Comparison of ENCODE assay signal across 22 mouse cellular contexts in genomic region chr12:109511456-109511855, GRCm38 (mm10). TPM values are rescaled to one million over a fixed set of nuclear protein-coding genes. Genes with fewer than 3 reads are reported as not detected.
A peak's percentile ranks its signal among the peaks of the same experiment; 100 is the strongest.
DNase-seq lines count a peak whose midpoint lies in the region; ATAC-seq lines count a peak whose summit lies in the region.
"Had no signal": no experiment of that assay in that cellular context is flagged by ENCODE, and none has a peak within 500 bp of the region (broad histone marks: within the 10 kb centered on the region; RNA-seq: fewer than 3 reads in every experiment).

No protein-coding gene starts in this region.

- peaks cover 91% of the 10 kb centered on the region for H3K27me3 ChIP-seq in forebrain, embryonic 10.5 days (ENCODE audit: poor library complexity, severe bottlenecking)
- peaks cover 16% of the 10 kb centered on the region for H3K27me3 ChIP-seq in forebrain, embryonic 13.5 days
- H3K27me3 ChIP-seq in limb, embryonic 15.5 days: peaks cover 4% of the 10 kb centered on the region; the same call in 1 of the 2 replicates
- 0 out of 2 replicates have a peak, but pooled peaks cover 3% of the 10 kb centered on the region for H3K27me3 ChIP-seq in limb, embryonic 10.5 days (ENCODE audit: low read depth, poor library complexity, severe bottlenecking)
- H3K27me3 ChIP-seq: hindbrain, embryonic 15.5 days; intestine, embryonic 15.5 days; neural tube, embryonic 13.5 days had no signal

- no peak for ATAC-seq in forebrain, embryonic 13.5 days
- ATAC-seq in limb, embryonic 15.5 days (ENCODE audit: insufficient number of reproducible peaks, low FRiP score, low TSS enrichment, low read depth): no peak
- ATAC-seq: intestine, embryonic 15.5 days; lung, postnatal 0 days had no signal

- no peak overlapping the region for H3K9ac ChIP-seq in forebrain, embryonic 13.5 days
- no peak overlapping the region for H3K9ac ChIP-seq in limb, embryonic 15.5 days
- H3K9ac ChIP-seq: embryonic facial prominence, embryonic 13.5 days; heart, embryonic 13.5 days; hindbrain, embryonic 15.5 days; intestine, embryonic 15.5 days; neural tube, embryonic 13.5 days had no signal

- peak overlapping the region; percentile 51; the same call in 1 of the 2 replicates for H3K27ac ChIP-seq in forebrain, embryonic 10.5 days
- no peak overlapping the region for H3K27ac ChIP-seq in forebrain, embryonic 13.5 days
- H3K27ac ChIP-seq in limb, embryonic 15.5 days: peak overlapping the region; percentile 17; the same call in 1 of the 2 replicates
- H3K27ac ChIP-seq in limb, embryonic 10.5 days: no peak overlapping the region
- H3K27ac ChIP-seq: embryonic facial prominence, embryonic 13.5 days; heart, embryonic 13.5 days; hindbrain, embryonic 15.5 days; intestine, embryonic 15.5 days; neural tube, embryonic 13.5 days had no signal

- no peak overlapping the region for H3K4me3 ChIP-seq in forebrain, embryonic 10.5 days
- H3K4me3 ChIP-seq in forebrain, embryonic 13.5 days: no peak overlapping the region
- no peak overlapping the region for H3K4me3 ChIP-seq in limb, embryonic 15.5 days
- no peak overlapping the region for H3K4me3 ChIP-seq in limb, embryonic 10.5 days
- H3K4me3 ChIP-seq: embryonic facial prominence, embryonic 13.5 days; heart, embryonic 13.5 days; hindbrain, embryonic 15.5 days; intestine, embryonic 15.5 days; neural tube, embryonic 13.5 days had no signal

- no peaks in the 10 kb centered on the region for H3K36me3 ChIP-seq in forebrain, embryonic 10.5 days (replicated peaks)
- no peaks in the 10 kb centered on the region for H3K36me3 ChIP-seq in forebrain, embryonic 13.5 days (ENCODE audit: poor library complexity, severe bottlenecking)
- H3K36me3 ChIP-seq in limb, embryonic 15.5 days: no peaks in the 10 kb centered on the region
- no peaks in the 10 kb centered on the region for H3K36me3 ChIP-seq in limb, embryonic 10.5 days
- H3K36me3 ChIP-seq: embryonic facial prominence, embryonic 13.5 days; heart, embryonic 13.5 days; hindbrain, embryonic 15.5 days; intestine, embryonic 15.5 days; neural tube, embryonic 13.5 days had no signal

- no peak for DNase-seq in forebrain, embryonic 10.5 days (ENCODE audit: extremely low spot score, low spot score)
- DNase-seq in limb, embryonic 10.5 days (ENCODE audit: low spot score): no peak
- peak; percentile 34 for DNase-seq in brain, embryonic 18.5 days (ENCODE audit: low read depth, low spot score)
- peak; percentile 79 for DNase-seq in layer of hippocampus, adult 9-11 months
- no peak for DNase-seq in lung, postnatal 25 days (ENCODE audit: low spot score)
- no peak for DNase-seq in gastrocnemius, adult 8-10 months (ENCODE audit: low spot score in 2 of 2)
- DNase-seq: adrenal gland, adult 8-10 months; cerebellum, adult 11 months; cerebellum, postnatal 10 days; heart, adult 11 months; heart, postnatal 4 days; midbrain, embryonic 14.5 days; right cerebral cortex, postnatal 4 days had no signal

- H3K9me3 ChIP-seq in forebrain, embryonic 10.5 days: no peaks in the 10 kb centered on the region
- H3K9me3 ChIP-seq in forebrain, embryonic 13.5 days (replicated peaks): no peaks in the 10 kb centered on the region
- no peaks in the 10 kb centered on the region for H3K9me3 ChIP-seq in limb, embryonic 15.5 days
- H3K9me3 ChIP-seq in limb, embryonic 10.5 days (replicated peaks): no peaks in the 10 kb centered on the region
- H3K9me3 ChIP-seq: embryonic facial prominence, embryonic 13.5 days; heart, embryonic 13.5 days; hindbrain, embryonic 15.5 days; intestine, embryonic 15.5 days; neural tube, embryonic 13.5 days had no signal

- 91% methylated on average over 8 of the region's 8 CpGs for WGBS in forebrain, embryonic 10.5 days
- 89% methylated on average over 8 of the region's 8 CpGs for whole genome bisulfite sequencing in forebrain, embryonic 13.5 days
- 71% methylated on average over 8 of the region's 8 CpGs for WGBS in limb, embryonic 15.5 days
- 73% methylated on average over 8 of the region's 8 CpGs for WGBS in limb, embryonic 10.5 days

- no peak overlapping the region for H3K4me2 ChIP-seq in forebrain, embryonic 13.5 days
- no peak overlapping the region for H3K4me2 ChIP-seq in limb, embryonic 15.5 days
- H3K4me2 ChIP-seq: embryonic facial prominence, embryonic 13.5 days; heart, embryonic 13.5 days; hindbrain, embryonic 15.5 days; intestine, embryonic 15.5 days; neural tube, embryonic 13.5 days had no signal

- H3K4me1 ChIP-seq in forebrain, embryonic 10.5 days: peaks cover 83% of the 10 kb centered on the region
- peaks cover 35% of the 10 kb centered on the region for H3K4me1 ChIP-seq in forebrain, embryonic 13.5 days
- H3K4me1 ChIP-seq in limb, embryonic 15.5 days: peaks cover 36% of the 10 kb centered on the region
- H3K4me1 ChIP-seq in limb, embryonic 10.5 days: peaks cover 90% of the 10 kb centered on the region

RNA-seq across cellular contexts. Expression of gene Dlk1, which starts 58.8 kb away (rescaled TPM):
- 200 and 274 TPM in 2 replicates for polyA plus RNA-seq in forebrain, embryonic 10.5 days (2016; fragmentation: Nextera tagmentation; extraction: Ambion mirVana)
- polyA plus RNA-seq in forebrain, embryonic 13.5 days (2015; fragmentation: Nextera tagmentation; extraction: Ambion mirVana): 69.3 and 118 TPM in 2 replicates
- polyA plus RNA-seq in limb, embryonic 15.5 days (2015; fragmentation: Nextera tagmentation; extraction: Ambion mirVana): 599 and 855 TPM in 2 replicates
- polyA plus RNA-seq in limb, embryonic 10.5 days (2016; fragmentation: Nextera tagmentation; extraction: Ambion mirVana): 106 and 159 TPM in 2 replicates
- 1 to 10 TPM in 2 of 4 experiments, under 1 TPM in 2; 0.56 to 1.9 (median 0.95) TPM for total RNA-seq in gastrocnemius, adult 8-10 months (2022)
- total RNA-seq: liver, adult 2 months had no signal

Comparison
In these comparisons a context has a peak if more than half of its experiments do, and no peak if none do; other contexts are left out.
1. H3K27ac ChIP-seq: peak in forebrain, embryonic 10.5 days (single experiment) and limb, embryonic 15.5 days (single experiment); none in forebrain, embryonic 13.5 days (single experiment) and limb, embryonic 10.5 days (single experiment).
2. DNase-seq: peak in brain, embryonic 18.5 days (single experiment) and layer of hippocampus, adult 9-11 months (single experiment); none in forebrain, embryonic 10.5 days (single experiment), limb, embryonic 10.5 days (single experiment), lung, postnatal 25 days (single experiment) and gastrocnemius, adult 8-10 months (0 of 2).